ENCODE assay signal across 8 mouse cellular contexts in the genomic region with DNA sequence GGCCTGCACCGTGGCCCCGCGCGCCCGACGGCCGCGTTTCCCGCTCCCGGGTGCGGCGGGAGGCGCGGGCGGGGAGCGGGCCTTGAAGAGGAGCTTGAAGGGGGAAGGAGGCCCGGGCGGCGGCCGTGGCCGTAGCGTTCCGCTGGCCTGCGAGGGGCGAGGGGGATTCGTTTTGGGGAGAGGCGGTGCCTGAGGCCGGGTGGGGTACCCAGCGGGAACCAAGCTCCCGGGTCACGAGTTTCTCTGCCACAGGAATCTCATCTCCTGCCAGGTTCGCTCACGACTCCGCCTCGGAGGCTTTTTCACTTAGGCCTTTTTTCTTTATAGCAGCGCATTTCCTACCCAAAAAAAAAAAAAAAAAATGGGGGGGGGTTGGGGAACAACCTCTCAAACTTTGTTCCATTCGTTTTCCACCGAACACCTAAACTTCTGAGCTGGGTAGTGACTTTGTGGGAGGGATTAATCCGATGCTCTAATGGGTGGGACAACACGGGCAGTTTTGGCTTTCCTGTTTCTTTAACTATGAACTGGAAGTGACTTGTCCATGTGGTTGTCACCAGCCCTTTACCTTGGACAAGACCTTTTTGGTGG. TPM values are rescaled to one million over a fixed set of nuclear protein-coding genes. Genes with fewer than 3 reads are reported as not detected.
A peak's percentile ranks its signal among the peaks of the same experiment; 100 is the strongest.
DNase-seq lines count a peak whose midpoint lies in the region; ATAC-seq lines count a peak whose summit lies in the region.

No protein-coding gene starts in this region.

- no peaks in the 10 kb centered on the region for H3K9me3 ChIP-seq in liver, embryonic 13.5 days (replicated peaks)
- no peaks in the 10 kb centered on the region for H3K9me3 ChIP-seq in neural tube, embryonic 14.5 days (ENCODE audit: control insufficient read depth, low read length)

- peak overlapping the region; percentile 88 for H3K4me2 ChIP-seq in liver, embryonic 13.5 days
- H3K4me2 ChIP-seq in neural tube, embryonic 14.5 days (ENCODE audit: low read depth, low read length): peak overlapping the region; percentile 76

- ATAC-seq in liver, embryonic 13.5 days (ENCODE audit: low read depth): no peak
- no peak for ATAC-seq in neural tube, embryonic 14.5 days (ENCODE audit: low read depth)

- peak overlapping the region; percentile 98 for H3K9ac ChIP-seq in liver, embryonic 13.5 days
- peak overlapping the region; percentile 94 for H3K9ac ChIP-seq in neural tube, embryonic 14.5 days (replicated peaks; ENCODE audit: low read depth, low read length)

- H3K27me3 ChIP-seq in liver, embryonic 13.5 days: no peaks in the 10 kb centered on the region
- peaks cover 5% of the 10 kb centered on the region; the same call in 1 of the 2 replicates for H3K27me3 ChIP-seq in neural tube, embryonic 14.5 days (ENCODE audit: control insufficient read depth, insufficient read depth, low read length)

- H3K27ac ChIP-seq in liver, embryonic 13.5 days: peak overlapping the region; percentile 97
- H3K27ac ChIP-seq in neural tube, embryonic 14.5 days (ENCODE audit: low read depth, low read length): peak overlapping the region; percentile 97

- peaks cover 38% of the 10 kb centered on the region for H3K4me1 ChIP-seq in liver, embryonic 13.5 days (replicated peaks)
- H3K4me1 ChIP-seq in neural tube, embryonic 14.5 days (ENCODE audit: control insufficient read depth, insufficient read depth, low read length): peaks cover 10% of the 10 kb centered on the region

- H3K4me3 ChIP-seq in liver, embryonic 13.5 days (replicated peaks): peak overlapping the region; percentile 95
- peak overlapping the region; percentile 97 for H3K4me3 ChIP-seq in neural tube, embryonic 14.5 days (ENCODE audit: low read depth, low read length)

- DNase-seq in spleen, adult 18-20 months: peak; percentile 38 to 49
- DNase-seq in spleen, adult 12 weeks (ENCODE audit: low spot score): no peak
- peak; percentile 14 for DNase-seq in embryo, embryonic 11.5 days (ENCODE audit: low read depth, low spot score)
- DNase-seq in heart, adult 11 months: peak; percentile 97
- peak; percentile 46 to 52 for DNase-seq in kidney, adult 8-10 months
- peak; percentile 26 for DNase-seq in liver, embryonic 13.5 days
- peak; percentile 33 to 45 for DNase-seq in thymus, adult 18-20 months

- H3K36me3 ChIP-seq in liver, embryonic 13.5 days: peaks cover 31% of the 10 kb centered on the region
- H3K36me3 ChIP-seq in neural tube, embryonic 14.5 days (ENCODE audit: control insufficient read depth, insufficient read depth, low read length): peaks cover 12% of the 10 kb centered on the region

- under 1% methylated on average over 24 of the region's 40 CpGs for WGBS in liver, embryonic 13.5 days (ENCODE audit: insufficient replicate concordance)
- under 1% methylated on average over 31 of the region's 40 CpGs for WGBS in neural tube, embryonic 14.5 days

RNA-seq across cellular contexts. Expression of gene Nufip2, which starts 1.7 kb away (rescaled TPM):
- 2.2 TPM in 2 replicates for polyA plus RNA-seq in liver, embryonic 13.5 days (2015; fragmentation: Nextera tagmentation; extraction: Ambion mirVana)
- 4.4 and 7.3 TPM in 2 replicates for polyA plus RNA-seq in neural tube, embryonic 14.5 days (2014; fragmentation: Nextera tagmentation; extraction: Ambion mirVana)

RNA-seq across cellular contexts. Expression of gene Cryba1, which starts 37.4 kb away (rescaled TPM):
- polyA plus RNA-seq in liver, embryonic 13.5 days (2015; fragmentation: Nextera tagmentation; extraction: Ambion mirVana): 0.24 TPM in 1 of 2 replicates, not detected in the other
- 0.64 and 0.72 TPM in 2 replicates for polyA plus RNA-seq in neural tube, embryonic 14.5 days (2014; fragmentation: Nextera tagmentation; extraction: Ambion mirVana)
